Mouse (Mus musculus): ENCODE data around the gene Ptprq. TPM values are rescaled to one million over a fixed set of nuclear protein-coding genes. Genes with fewer than 3 reads are reported as not detected.

Ptprq gene
- polyA plus RNA-seq, 1 experiment: 0.10 TPM

DNA sequence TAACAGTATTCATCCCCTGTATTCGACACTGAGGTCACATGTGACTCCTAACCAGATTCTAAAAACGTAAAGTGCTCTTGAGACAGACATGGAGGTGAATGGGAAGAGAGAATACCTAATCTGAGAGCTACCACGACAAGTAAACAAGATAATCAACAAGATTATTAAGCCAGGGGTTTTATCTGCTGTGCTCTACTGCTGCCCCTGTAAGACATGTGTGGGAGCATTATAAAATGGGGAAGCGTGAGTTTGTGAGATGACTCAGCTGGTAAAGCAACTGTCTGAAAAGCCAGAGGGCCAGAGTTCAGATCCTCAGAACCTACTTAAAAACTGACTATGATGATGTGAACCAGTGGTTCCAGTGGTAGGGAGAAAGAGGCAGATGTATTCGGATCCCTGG is 22.7 kb downstream of the Ptprq start:
- no peak overlapping the region for H3ac ChIP-seq (ENCODE audit: control insufficient read depth, insufficient read length)
- H3K79me2 ChIP-seq (ENCODE audit: control insufficient read depth, insufficient read depth): no peaks in the 10 kb centered on the region
- no peak overlapping the region for H3K4me2 ChIP-seq (ENCODE audit: low read depth)
- no peak overlapping the region for H3K4me3 ChIP-seq
- no peaks in the 10 kb centered on the region for H3K27me3 ChIP-seq (ENCODE audit: control insufficient read depth, insufficient read depth, insufficient read length)
- no peaks in the 10 kb centered on the region for H3K36me3 ChIP-seq (ENCODE audit: control insufficient read depth, insufficient read depth)
- TF ChIP-seq TCF3 (IDR thresholded peaks at IDR 0.05; ENCODE audit: insufficient read length, low read depth): no peak
- TF ChIP-seq MYOG (IDR thresholded peaks at IDR 0.05; ENCODE audit: control insufficient read depth in 1 of 3, insufficient read depth in 1 of 3, insufficient read length in 2 of 3, low read depth in 2 of 3): no peak
- no peak for TF ChIP-seq TCF12 (IDR thresholded peaks at IDR 0.05; ENCODE audit: insufficient read depth, poor library complexity, severe bottlenecking)
- TF ChIP-seq E2F4 (IDR thresholded peaks at IDR 0.05; ENCODE audit: insufficient read depth): no peak
- no peak for TF ChIP-seq SRF (IDR thresholded peaks at IDR 0.05; ENCODE audit: control insufficient read depth, insufficient read length, low read depth)
- TF ChIP-seq POLR2A (IDR thresholded peaks at IDR 0.05; ENCODE audit: insufficient read length, low read depth): no peak
- TF ChIP-seq USF1 (IDR thresholded peaks at IDR 0.05; ENCODE audit: low read depth): no peak
- TF ChIP-seq POLR2AphosphoS2 (IDR thresholded peaks at IDR 0.05; ENCODE audit: insufficient read length, low read depth): no peak
- TF ChIP-seq REST (IDR thresholded peaks at IDR 0.05; ENCODE audit: insufficient read depth, insufficient read length): no peak

DNA sequence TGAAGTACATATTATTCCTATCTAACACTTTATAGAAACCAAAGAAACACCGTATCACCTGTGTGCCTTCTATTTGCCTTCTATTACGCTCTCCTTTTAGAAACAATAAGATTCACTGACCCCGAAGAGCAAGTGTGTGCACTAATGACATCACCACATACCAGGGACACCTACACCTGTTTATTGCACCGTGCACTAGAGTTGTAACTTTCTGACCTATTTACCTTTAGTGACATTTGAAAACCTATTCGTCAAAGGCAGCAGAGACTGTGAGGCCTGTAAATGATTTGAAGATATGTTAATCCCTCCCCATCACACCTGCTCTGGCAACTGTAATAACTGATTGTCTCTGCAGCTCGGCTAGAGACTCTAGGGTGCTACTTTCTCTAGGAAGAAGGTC is 32.5 kb downstream of the Ptprq start:
- H3K27me3 ChIP-seq (ENCODE audit: control insufficient read depth, insufficient read depth, insufficient read length): no peaks in the 10 kb centered on the region
- no peaks in the 10 kb centered on the region for H3K79me2 ChIP-seq (ENCODE audit: control insufficient read depth, insufficient read depth)
- no peak overlapping the region for H3K4me2 ChIP-seq (ENCODE audit: low read depth)
- H3K36me3 ChIP-seq (ENCODE audit: control insufficient read depth, insufficient read depth): no peaks in the 10 kb centered on the region
- no peak overlapping the region for H3K4me3 ChIP-seq
- TF ChIP-seq POLR2AphosphoS2 (IDR thresholded peaks at IDR 0.05; ENCODE audit: insufficient read length, low read depth): no peak
- TF ChIP-seq MYOD1 (IDR thresholded peaks at IDR 0.05; ENCODE audit: control insufficient read depth in 1 of 3, insufficient read length in 2 of 3, low read depth in 2 of 3): no peak
- TF ChIP-seq E2F4 (IDR thresholded peaks at IDR 0.05; ENCODE audit: insufficient read depth): no peak
- no peak for TF ChIP-seq MYOG (IDR thresholded peaks at IDR 0.05; ENCODE audit: control insufficient read depth in 1 of 3, insufficient read depth in 1 of 3, insufficient read length in 2 of 3, low read depth in 2 of 3)
- TF ChIP-seq CEBPB (IDR thresholded peaks at IDR 0.05; ENCODE audit: insufficient read depth, poor library complexity, severe bottlenecking): no peak
- no peak for TF ChIP-seq REST (IDR thresholded peaks at IDR 0.05; ENCODE audit: insufficient read depth, insufficient read length)
- no peak for TF ChIP-seq TCF12 (IDR thresholded peaks at IDR 0.05; ENCODE audit: insufficient read depth, poor library complexity, severe bottlenecking)
- TF ChIP-seq POLR2A (IDR thresholded peaks at IDR 0.05; ENCODE audit: insufficient read length, low read depth): no peak
- H3ac ChIP-seq (ENCODE audit: control insufficient read depth, insufficient read length): no peak overlapping the region

- Histone ChIP-seq H3K27me3 (ENCODE audit: control insufficient read depth, insufficient read depth, insufficient read length) (no peaks in the 10 kb centered on the region), H3K4me2 (ENCODE audit: low read depth) (no peak overlapping the region), H3ac (ENCODE audit: control insufficient read depth, insufficient read length) (no peak overlapping the region), H3K36me3 (ENCODE audit: control insufficient read depth, insufficient read depth) (no peaks in the 10 kb centered on the region), H3K79me2 (ENCODE audit: control insufficient read depth, insufficient read depth) (no peaks in the 10 kb centered on the region), H3K4me3 (no peak overlapping the region)
- TF ChIP-seq MYOG (IDR thresholded peaks at IDR 0.05; ENCODE audit: control insufficient read depth in 1 of 3, insufficient read depth in 1 of 3, insufficient read length in 2 of 3, low read depth in 2 of 3): no peak
- no peak for TF ChIP-seq MYOD1 (IDR thresholded peaks at IDR 0.05; ENCODE audit: control insufficient read depth in 1 of 3, insufficient read length in 2 of 3, low read depth in 2 of 3)
- no peak for TF ChIP-seq SRF (IDR thresholded peaks at IDR 0.05; ENCODE audit: control insufficient read depth, insufficient read length, low read depth)
- no peak for TF ChIP-seq USF1 (IDR thresholded peaks at IDR 0.05; ENCODE audit: low read depth)
- TF ChIP-seq POLR2A (IDR thresholded peaks at IDR 0.05; ENCODE audit: insufficient read length, low read depth): no peak
- TF ChIP-seq POLR2AphosphoS2 (IDR thresholded peaks at IDR 0.05; ENCODE audit: insufficient read length, low read depth): no peak
- no peak for TF ChIP-seq CEBPB (IDR thresholded peaks at IDR 0.05; ENCODE audit: insufficient read depth, poor library complexity, severe bottlenecking)
- no peak for TF ChIP-seq E2F4 (IDR thresholded peaks at IDR 0.05; ENCODE audit: insufficient read depth)
- no peak for TF ChIP-seq TCF3 (IDR thresholded peaks at IDR 0.05; ENCODE audit: insufficient read length, low read depth)
- no peak for TF ChIP-seq TCF12 (IDR thresholded peaks at IDR 0.05; ENCODE audit: insufficient read depth, poor library complexity, severe bottlenecking)
- TF ChIP-seq MAX (IDR thresholded peaks at IDR 0.05; ENCODE audit: low read depth): no peak
- no peak for TF ChIP-seq REST (IDR thresholded peaks at IDR 0.05; ENCODE audit: insufficient read depth, insufficient read length)
Measured at GRCm38 (mm10) chr10:107675994-107676393, 43.9 kb downstream of the Ptprq start.

DNA sequence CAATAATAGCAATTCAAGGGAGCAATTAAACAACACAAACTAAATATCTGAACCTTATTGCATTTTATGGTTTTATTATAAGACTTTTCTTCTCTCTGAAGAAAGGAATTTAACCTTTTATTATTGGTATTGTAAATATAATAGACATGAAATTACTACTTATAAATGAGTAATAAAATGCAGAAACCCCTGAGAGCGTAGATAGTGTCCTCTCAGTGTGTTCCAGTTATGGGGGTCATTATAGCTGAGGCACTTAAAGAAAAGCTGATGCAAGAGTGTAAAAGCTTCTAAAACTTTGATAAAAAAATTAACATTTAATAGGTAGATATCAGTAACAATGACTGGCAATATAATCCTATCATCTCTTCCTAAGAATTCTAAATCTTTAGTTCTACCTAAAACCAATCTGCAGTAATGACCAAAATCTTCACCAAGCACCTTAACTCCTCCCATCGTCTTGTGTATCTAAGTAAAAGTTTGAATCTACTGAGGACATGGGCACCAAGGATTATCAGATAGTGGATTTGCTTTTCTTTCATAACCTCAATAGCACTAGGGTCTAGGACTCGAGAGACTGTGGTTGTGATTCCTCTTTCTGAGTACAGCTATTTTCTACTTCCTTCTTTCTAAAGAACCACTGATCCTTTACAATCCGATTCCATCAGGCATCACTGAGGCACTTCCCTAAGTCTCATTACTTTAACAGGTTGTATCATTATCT is 51.3 kb downstream of the Ptprq start:
- Histone ChIP-seq H3K79me2 (ENCODE audit: control insufficient read depth, insufficient read depth) (no peaks in the 10 kb centered on the region), H3K27me3 (ENCODE audit: control insufficient read depth, insufficient read depth, insufficient read length) (no peaks in the 10 kb centered on the region), H3K4me3 (no peak overlapping the region), H3ac (ENCODE audit: control insufficient read depth, insufficient read length) (no peak overlapping the region), H3K36me3 (ENCODE audit: control insufficient read depth, insufficient read depth) (no peaks in the 10 kb centered on the region), H3K4me2 (ENCODE audit: low read depth) (no peak overlapping the region)
- no peak for TF ChIP-seq E2F4 (IDR thresholded peaks at IDR 0.05; ENCODE audit: insufficient read depth)

- no peak overlapping the region for H3ac ChIP-seq (ENCODE audit: control insufficient read depth, insufficient read length)
- H3K27me3 ChIP-seq (ENCODE audit: control insufficient read depth, insufficient read depth, insufficient read length): no peaks in the 10 kb centered on the region
- TF ChIP-seq MYOD1 (IDR thresholded peaks at IDR 0.05; ENCODE audit: control insufficient read depth in 1 of 3, insufficient read length in 2 of 3, low read depth in 2 of 3) (peak; percentile 27 to 68 (median 64)), CEBPB (IDR thresholded peaks at IDR 0.05; ENCODE audit: insufficient read depth, poor library complexity, severe bottlenecking) (no peak), TCF12 (IDR thresholded peaks at IDR 0.05; ENCODE audit: insufficient read depth, poor library complexity, severe bottlenecking) (peak; percentile 49)
- H3K79me2 ChIP-seq (ENCODE audit: control insufficient read depth, insufficient read depth): no peaks in the 10 kb centered on the region
- no peak overlapping the region for H3K4me3 ChIP-seq
- H3K4me2 ChIP-seq (ENCODE audit: low read depth): peak overlapping the region; percentile 57
- H3K36me3 ChIP-seq (ENCODE audit: control insufficient read depth, insufficient read depth): no peaks in the 10 kb centered on the region
Measured at GRCm38 (mm10) chr10:107662372-107663065, 57.3 kb downstream of the Ptprq start.
